Mouse (Mus musculus) erythroblast, embryonic 14.5 days (primary cell): ENCODE measurements around the gene Tspan9.

ENCODE experiments used
- GATA1 ChIP-seq: IDR thresholded peaks from 2 replicates; pipeline ENCODE4 v1.6.1; 2012; ENCODE audit warnings: low read length, inconsistent platforms, mixed read lengths
- TAL1 ChIP-seq: IDR thresholded peaks from 3 replicates; pipeline ENCODE4 v1.6.1; 2012; ENCODE audit warnings: low read length, inconsistent platforms, mixed read lengths

DNA sequence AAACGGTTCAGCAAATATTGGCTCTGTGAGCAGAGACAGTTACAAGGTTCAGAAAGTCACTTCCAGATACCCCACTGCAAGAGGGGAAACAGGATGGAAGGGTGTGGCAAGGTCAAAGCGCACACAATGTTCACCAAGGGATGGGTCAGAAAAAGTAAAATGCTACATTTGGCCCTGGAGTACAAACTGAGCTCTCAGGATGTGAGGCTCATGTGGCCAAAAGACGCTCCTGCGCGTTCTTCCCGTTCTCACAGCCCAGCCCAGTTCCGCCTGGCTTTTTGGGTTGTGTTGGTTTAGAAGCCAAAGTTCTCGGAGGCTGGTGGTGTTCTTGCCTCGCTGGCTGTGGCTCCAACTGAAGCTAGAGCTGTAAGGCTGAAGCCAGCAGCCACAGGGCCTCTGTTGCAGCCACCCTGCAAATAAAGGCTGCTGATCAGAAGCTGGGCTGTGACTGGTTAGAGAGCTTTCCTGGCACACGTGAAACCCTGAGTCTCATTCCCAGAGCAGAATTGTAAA is 9.7 kb downstream of the Tspan9 start:
- TF ChIP-seq TAL1 = no peak
- TF ChIP-seq GATA1 = no peak
